Mouse (Mus musculus): ENCODE measurements around the gene Gm3238. TPM values are rescaled to one million over a fixed set of nuclear protein-coding genes. Genes with fewer than 3 reads are reported as not detected.
"Not testable (repeated sequence)": the region's sequence is repeated elsewhere in the genome, so short reads cannot be mapped to it uniquely, and the experiment has no call there.

Gm3238 gene
- polyA plus RNA-seq, 1 experiment from 2014 or later, result not detected

GRCm38 (mm10) chr10:77788621-77789020, 17.5 kb upstream of the Gm3238 start:
- H3K27ac ChIP-seq (ENCODE audit: poor library complexity, severe bottlenecking), result no peak overlapping the region

GRCm38 (mm10) chr10:77787876-77788275, 16.8 kb upstream of the Gm3238 start, which contains the start of gene Gm7137:
Gene Gm7137, minus strand, starts transcription at chr10:77788200.
- WGBS, result 75% methylated on average over 1 of the region's 1 CpGs
- H3K27ac ChIP-seq (ENCODE audit: poor library complexity, severe bottlenecking); H3K9me3 ChIP-seq (replicated peaks); H3K4me2 ChIP-seq; H3K4me1 ChIP-seq (replicated peaks); H3K9ac ChIP-seq; H3K4me3 ChIP-seq; H3K36me3 ChIP-seq; ATAC-seq (ENCODE audit: insufficient number of reproducible peaks, low FRiP score); H3K27me3 ChIP-seq (replicated peaks): not testable (repeated sequence)

More at GRCm38 (mm10) chr10:77788621-77789020, 17.5 kb upstream of the Gm3238 start:
- Histone ChIP-seq H3K36me3 (no peaks in the 10 kb centered on the region), H3K9me3 (replicated peaks) (no peaks in the 10 kb centered on the region), H3K4me2 (no peak overlapping the region), H3K4me1 (replicated peaks) (0 out of 2 replicates have a peak, but pooled peaks cover 2% of the 10 kb centered on the region), H3K9ac (no peak overlapping the region), H3K4me3 (no peak overlapping the region), H3K27me3 (replicated peaks) (no peaks in the 10 kb centered on the region)
- 70% methylated on average over 2 of the region's 2 CpGs for WGBS
- ATAC-seq (ENCODE audit: insufficient number of reproducible peaks, low FRiP score), result no peak

- H3K4me3 ChIP-seq; H3K36me3 ChIP-seq; ATAC-seq (ENCODE audit: insufficient number of reproducible peaks, low FRiP score); H3K27ac ChIP-seq (ENCODE audit: poor library complexity, severe bottlenecking); H3K9me3 ChIP-seq (replicated peaks); H3K9ac ChIP-seq; H3K4me2 ChIP-seq; H3K4me1 ChIP-seq (replicated peaks); H3K27me3 ChIP-seq (replicated peaks): not testable (repeated sequence)
- WGBS, result 56% methylated on average over 3 of the region's 3 CpGs
Observed at GRCm38 (mm10) chr10:77783396-77783795, 12.3 kb upstream of the Gm3238 start.

GRCm38 (mm10) chr10:77782442-77782841, 11.3 kb upstream of the Gm3238 start, which contains the start of gene Gm3250:
Gene Gm3250, minus strand, starts transcription at chr10:77782542.
- WGBS, result 10% methylated on average over 1 of the region's 1 CpGs
- H3K9ac ChIP-seq; H3K4me2 ChIP-seq; H3K4me3 ChIP-seq; H3K4me1 ChIP-seq (replicated peaks); H3K36me3 ChIP-seq; H3K27me3 ChIP-seq (replicated peaks); ATAC-seq (ENCODE audit: insufficient number of reproducible peaks, low FRiP score); H3K27ac ChIP-seq (ENCODE audit: poor library complexity, severe bottlenecking); H3K9me3 ChIP-seq (replicated peaks): not testable (repeated sequence)

GRCm38 (mm10) chr10:77776844-77777243, 5.7 kb upstream of the Gm3238 start, which contains the start of gene Gm7138:
Gene Gm7138, minus strand, starts transcription at chr10:77776944.
- not testable (repeated sequence) for H3K9ac ChIP-seq; H3K27me3 ChIP-seq (replicated peaks); H3K4me2 ChIP-seq; ATAC-seq (ENCODE audit: insufficient number of reproducible peaks, low FRiP score); H3K4me3 ChIP-seq; H3K9me3 ChIP-seq (replicated peaks); H3K27ac ChIP-seq (ENCODE audit: poor library complexity, severe bottlenecking); H3K4me1 ChIP-seq (replicated peaks); H3K36me3 ChIP-seq
- 33% methylated on average over 1 of the region's 1 CpGs for WGBS

GRCm38 (mm10) chr10:77772142-77772541, 1.0 kb upstream of the Gm3238 start:
- not testable (repeated sequence) for ATAC-seq (ENCODE audit: insufficient number of reproducible peaks, low FRiP score); H3K27me3 ChIP-seq (replicated peaks); H3K27ac ChIP-seq (ENCODE audit: poor library complexity, severe bottlenecking); H3K4me1 ChIP-seq (replicated peaks); H3K9ac ChIP-seq; H3K36me3 ChIP-seq; H3K4me2 ChIP-seq; H3K9me3 ChIP-seq (replicated peaks); H3K4me3 ChIP-seq
- WGBS, result 87% methylated on average over 3 of the region's 3 CpGs

GRCm38 (mm10) chr10:77769727-77770126, 1.4 kb downstream of the Gm3238 start:
- Histone ChIP-seq H3K36me3 (no peaks in the 10 kb centered on the region), H3K9ac (no peak overlapping the region), H3K9me3 (replicated peaks) (0 out of 2 replicates have a peak, but pooled peaks cover 3% of the 10 kb centered on the region), H3K27me3 (replicated peaks) (no peaks in the 10 kb centered on the region), H3K27ac (ENCODE audit: poor library complexity, severe bottlenecking) (no peak overlapping the region), H3K4me3 (no peak overlapping the region), H3K4me2 (no peak overlapping the region), H3K4me1 (replicated peaks) (0 out of 2 replicates have a peak, but pooled peaks cover 6% of the 10 kb centered on the region)
- peak; percentile 22; the same call in 1 of the 2 replicates for ATAC-seq (ENCODE audit: insufficient number of reproducible peaks, low FRiP score)
- 82% methylated on average over 1 of the region's 1 CpGs for WGBS

GRCm38 (mm10) chr10:77759582-77759981, 11.5 kb downstream of the Gm3238 start, which contains the start of gene Gm3233:
Gene Gm3233, minus strand, starts transcription at chr10:77759682.
- not testable (repeated sequence) for H3K4me2 ChIP-seq; ATAC-seq (ENCODE audit: insufficient number of reproducible peaks, low FRiP score); H3K4me1 ChIP-seq (replicated peaks); H3K4me3 ChIP-seq; H3K36me3 ChIP-seq; H3K9me3 ChIP-seq (replicated peaks); H3K27ac ChIP-seq (ENCODE audit: poor library complexity, severe bottlenecking); H3K27me3 ChIP-seq (replicated peaks); H3K9ac ChIP-seq
- WGBS, result no CpG with 5 or more reads among the region's 1 CpGs

GRCm38 (mm10) chr10:77753448-77753847, 17.7 kb downstream of the Gm3238 start:
- Histone ChIP-seq H3K36me3 (no peaks in the 10 kb centered on the region), H3K4me3 (no peak overlapping the region), H3K27me3 (replicated peaks) (0 out of 2 replicates have a peak, but pooled peaks cover 6% of the 10 kb centered on the region), H3K9ac (no peak overlapping the region), H3K27ac (ENCODE audit: poor library complexity, severe bottlenecking) (no peak overlapping the region), H3K9me3 (replicated peaks) (peaks cover under 1% of the 10 kb centered on the region; the same call in 1 of the 2 replicates), H3K4me1 (replicated peaks) (no peaks in the 10 kb centered on the region), H3K4me2 (no peak overlapping the region)
- no peak for ATAC-seq (ENCODE audit: insufficient number of reproducible peaks, low FRiP score)

GRCm38 (mm10) chr10:77752312-77752711, 18.8 kb downstream of the Gm3238 start:
- H3K27ac ChIP-seq (ENCODE audit: poor library complexity, severe bottlenecking); H3K36me3 ChIP-seq; H3K4me3 ChIP-seq; H3K9ac ChIP-seq; ATAC-seq (ENCODE audit: insufficient number of reproducible peaks, low FRiP score); H3K27me3 ChIP-seq (replicated peaks); H3K4me2 ChIP-seq; H3K9me3 ChIP-seq (replicated peaks); H3K4me1 ChIP-seq (replicated peaks): not testable (repeated sequence)
- WGBS, result 58% methylated on average over 3 of the region's 3 CpGs

GRCm38 (mm10) chr10:77751254-77751653, 19.9 kb downstream of the Gm3238 start, which contains the start of gene Gm9736:
Gene Gm9736, minus strand, starts transcription at chr10:77751354.
- 33% methylated on average over 1 of the region's 1 CpGs for WGBS
- not testable (repeated sequence) for ATAC-seq (ENCODE audit: insufficient number of reproducible peaks, low FRiP score); H3K9ac ChIP-seq; H3K4me1 ChIP-seq (replicated peaks); H3K4me3 ChIP-seq; H3K4me2 ChIP-seq; H3K36me3 ChIP-seq; H3K27ac ChIP-seq (ENCODE audit: poor library complexity, severe bottlenecking); H3K27me3 ChIP-seq (replicated peaks)
- peaks cover 13% of the 10 kb centered on the region for H3K9me3 ChIP-seq (replicated peaks)

- not testable (repeated sequence) for H3K36me3 ChIP-seq; ATAC-seq (ENCODE audit: insufficient number of reproducible peaks, low FRiP score); H3K9ac ChIP-seq; H3K27me3 ChIP-seq (replicated peaks); H3K4me2 ChIP-seq; H3K4me3 ChIP-seq; H3K4me1 ChIP-seq (replicated peaks); H3K27ac ChIP-seq (ENCODE audit: poor library complexity, severe bottlenecking)
- whole genome bisulfite sequencing, result 67% methylated on average over 1 of the region's 1 CpGs
- H3K9me3 ChIP-seq (replicated peaks), result peaks cover 13% of the 10 kb centered on the region
Observed at GRCm38 (mm10) chr10:77750686-77751085, 20.4 kb downstream of the Gm3238 start.
